Mouse (Mus musculus) kidney, embryonic 15.5 days (tissue): Measurements from ENCODE around the gene Fes. TPM values are rescaled to one million over a fixed set of nuclear protein-coding genes. Genes with fewer than 3 reads are reported as not detected.

ENCODE experiments used
- ATAC-seq: fragments of 200-750 bp; cut with Nextera tagmentation; replicated peaks from 2 replicates; pipeline ENCODE4 v1.8.0; 2017; ENCODE audit warnings: moderate TSS enrichment; ENCODE audit not compliant: low FRiP score
- H3K27ac ChIP-seq: fragments of 300-500 bp; sonication (generic); 2 replicates; pipeline ENCODE4 v1.5.1; 2015; ENCODE audit warnings: mild to moderate bottlenecking, inconsistent platforms
- H3K27me3 ChIP-seq: fragments of 300-500 bp; sonication (generic); 2 replicates; pipeline ENCODE4 v1.6.1; 2015; ENCODE audit warnings: inconsistent platforms
- H3K36me3 ChIP-seq: fragments of 300-500 bp; sonication (generic); 2 replicates; pipeline ENCODE4 v1.6.1; 2015; ENCODE audit warnings: inconsistent platforms
- H3K4me1 ChIP-seq: fragments of 300-500 bp; sonication (generic); 2 replicates; pipeline ENCODE4 v1.6.1; 2015; ENCODE audit warnings: inconsistent platforms
- H3K4me2 ChIP-seq: fragments of 300-500 bp; sonication (generic); 2 replicates; pipeline ENCODE4 v1.6.1; 2015; ENCODE audit warnings: moderate library complexity, mild to moderate bottlenecking, inconsistent platforms
- H3K4me3 ChIP-seq: fragments of 300-500 bp; sonication (generic); replicated peaks from 2 replicates; pipeline ENCODE4 v1.5.1; 2015; ENCODE audit warnings: mild to moderate bottlenecking, inconsistent platforms
- H3K9ac ChIP-seq: fragments of 300-500 bp; sonication (generic); 2 replicates; pipeline ENCODE4 v1.6.1; 2015; ENCODE audit warnings: mild to moderate bottlenecking, inconsistent platforms
- H3K9me3 ChIP-seq: fragments of 300-500 bp; sonication (generic); replicated peaks from 2 replicates; pipeline ENCODE4 v1.6.1; 2016; ENCODE audit warnings: inconsistent platforms
- WGBS: fragments of 180-500 bp; shearing (Covaris S2); methylation state at CpG from one replicate; pipeline ENCODE4 v1.1.7; 2015; ENCODE audit warnings: mixed read lengths; 5-methylcytosine and 5-hydroxymethylcytosine counted together
- polyA plus RNA-seq: library from polyadenylated mRNA; unstranded; fragments of >200 nt; fragmentation: Nextera tagmentation; extraction: Ambion mirVana; gene quantifications from 2 replicates; pipeline ENCODE4 v1.2.1, GENCODE M21; 2015

Gene Fes
- polyA plus RNA-seq, 1 experiment from 2014 or later: 18.5 TPM

DNA sequence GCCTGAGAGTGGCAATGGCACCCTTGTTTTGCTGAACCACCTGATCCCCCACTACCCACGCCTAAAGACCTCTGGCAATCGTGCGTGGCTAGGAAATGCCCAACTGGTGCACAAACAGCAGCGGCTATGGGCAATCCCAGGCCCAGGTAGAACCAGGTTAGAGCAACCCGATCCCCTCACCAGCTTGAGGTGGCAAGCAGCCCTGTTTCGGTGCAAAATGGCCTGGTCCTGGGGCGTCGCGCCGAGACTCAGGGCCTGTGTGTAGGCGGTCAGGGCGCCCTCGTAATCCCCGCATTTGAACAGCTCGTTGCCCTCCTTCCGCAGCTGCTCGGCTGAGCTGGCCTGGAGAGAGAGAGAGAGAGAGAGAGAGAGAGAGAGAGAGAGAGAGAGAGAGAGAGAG, 48.4 kb downstream of the Fes start:
- H3K4me3 ChIP-seq: peak overlapping the region; percentile 77
- H3K9me3 ChIP-seq: no peaks in the 10 kb centered on the region
- peaks cover 43% of the 10 kb centered on the region for H3K36me3 ChIP-seq
- peak overlapping the region; percentile 59 for H3K9ac ChIP-seq
- peaks cover 42% of the 10 kb centered on the region for H3K4me1 ChIP-seq
- H3K27ac ChIP-seq: no peak overlapping the region
- WGBS: 8% methylated on average over 16 of the region's 17 CpGs
- H3K4me2 ChIP-seq: peak overlapping the region; percentile 87
- no peak for ATAC-seq
- H3K27me3 ChIP-seq: no peaks in the 10 kb centered on the region

DNA sequence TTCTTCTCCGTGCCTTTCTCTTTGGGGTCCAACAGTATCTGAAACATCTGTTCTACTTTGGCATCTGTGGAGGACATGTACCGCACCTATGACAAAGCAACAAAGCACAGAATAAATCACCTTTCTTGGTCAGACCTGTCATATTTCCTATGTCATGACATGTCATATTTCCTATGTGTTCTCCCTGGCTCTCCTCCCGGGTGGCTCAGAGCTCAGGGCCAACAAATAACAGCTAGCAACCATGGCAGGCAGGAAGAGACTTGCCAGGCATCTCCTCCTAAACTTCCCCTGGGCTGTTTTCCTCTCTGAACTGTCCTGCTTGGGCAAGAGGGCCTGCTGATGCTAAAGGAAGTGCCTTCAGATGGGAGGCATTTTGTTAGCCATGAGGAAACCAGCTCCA, 50.8 kb downstream of the Fes start:
- Histone ChIP-seq H3K4me2 (no peak overlapping the region), H3K4me1 (peaks cover 29% of the 10 kb centered on the region), H3K36me3 (peaks cover 67% of the 10 kb centered on the region), H3K27ac (no peak overlapping the region), H3K4me3 (no peak overlapping the region), H3K27me3 (no peaks in the 10 kb centered on the region), H3K9ac (no peak overlapping the region), H3K9me3 (no peaks in the 10 kb centered on the region)
- no peak for ATAC-seq
- 86% methylated on average over 3 of the region's 3 CpGs for WGBS

DNA sequence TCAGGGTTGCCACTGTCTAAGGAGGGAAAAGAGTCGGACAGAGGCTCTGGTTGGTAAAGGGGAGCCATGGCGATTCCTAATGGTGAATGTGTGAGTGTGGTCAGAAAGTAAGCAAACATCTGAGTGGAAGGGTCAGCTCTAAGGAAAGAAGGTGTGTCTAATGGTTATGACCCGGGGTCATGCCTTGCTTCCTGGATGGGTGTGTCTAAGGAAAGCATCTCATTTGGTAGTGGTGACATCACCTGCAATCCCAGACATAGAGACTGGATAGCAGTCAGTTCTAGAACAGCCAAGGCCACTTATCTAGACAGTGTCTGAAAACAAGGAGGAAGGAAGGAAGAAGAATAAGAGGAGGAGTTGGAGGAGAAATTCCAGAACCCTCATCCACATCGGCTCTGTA, 52.9 kb downstream of the Fes start:
- Histone ChIP-seq H3K9ac (no peak overlapping the region), H3K27me3 (no peaks in the 10 kb centered on the region), H3K4me3 (no peak overlapping the region), H3K4me1 (peaks cover 17% of the 10 kb centered on the region), H3K9me3 (no peaks in the 10 kb centered on the region), H3K4me2 (no peak overlapping the region), H3K27ac (no peak overlapping the region), H3K36me3 (peaks cover 88% of the 10 kb centered on the region)
- no peak for ATAC-seq
- 90% methylated on average over 4 of the region's 4 CpGs for WGBS

DNA sequence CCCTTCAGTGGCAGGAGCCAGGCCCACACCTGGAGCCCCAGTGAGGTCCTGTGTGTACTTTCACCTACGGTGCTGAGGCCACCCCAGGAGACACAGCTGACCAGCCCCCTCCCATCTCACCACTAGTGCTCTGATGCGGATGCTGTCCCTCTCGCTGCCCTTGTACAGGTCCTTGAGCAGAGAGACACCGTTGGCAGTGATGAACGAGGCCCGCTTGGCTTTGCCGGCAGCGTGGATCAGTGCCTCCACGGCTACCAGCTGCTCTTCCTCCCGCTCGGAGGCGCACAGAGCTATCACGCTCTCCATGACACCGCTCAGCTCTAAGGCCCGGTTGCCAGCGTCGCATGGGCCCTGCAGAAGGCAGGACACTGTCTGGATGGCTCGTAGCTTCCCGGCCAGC, 56.3 kb downstream of the Fes start:
- Histone ChIP-seq H3K9me3 (no peaks in the 10 kb centered on the region), H3K27me3 (no peaks in the 10 kb centered on the region), H3K36me3 (peaks cover 100% of the 10 kb centered on the region), H3K9ac (no peak overlapping the region), H3K4me3 (no peak overlapping the region), H3K27ac (no peak overlapping the region), H3K4me2 (no peak overlapping the region), H3K4me1 (no peaks in the 10 kb centered on the region)
- ATAC-seq: no peak
- WGBS: 91% methylated on average over 19 of the region's 19 CpGs

DNA sequence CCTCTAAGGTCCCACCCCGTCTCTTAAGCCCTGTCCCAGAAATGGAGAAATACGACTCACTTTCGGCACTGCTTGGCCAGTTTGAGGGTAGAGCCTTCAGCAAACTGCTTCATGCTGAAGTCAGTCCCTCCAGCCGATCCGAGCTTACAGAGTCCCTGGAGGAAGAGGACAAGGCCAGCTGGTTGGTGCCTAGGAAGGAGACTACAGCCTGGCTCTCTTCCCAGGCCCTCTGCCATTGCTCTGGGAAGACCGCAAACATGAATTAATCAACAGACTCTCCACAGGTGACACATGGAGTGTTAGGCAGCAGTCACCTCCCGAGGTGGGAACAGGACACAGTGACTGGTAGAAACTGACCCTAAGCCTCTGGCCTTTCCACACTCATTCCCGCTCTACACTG, 57.5 kb downstream of the Fes start:
- 90% methylated on average over 8 of the region's 8 CpGs for WGBS
- no peak for ATAC-seq
- Histone ChIP-seq H3K4me2 (no peak overlapping the region), H3K9ac (no peak overlapping the region), H3K9me3 (no peaks in the 10 kb centered on the region), H3K4me3 (no peak overlapping the region), H3K36me3 (peaks cover 100% of the 10 kb centered on the region), H3K4me1 (peaks cover 1% of the 10 kb centered on the region; the same call in 1 of the 2 replicates), H3K27me3 (no peaks in the 10 kb centered on the region), H3K27ac (no peak overlapping the region)

Other genes starting within 250 kb of the Fes start
- 17.1 and 21.9 TPM in 2 replicates for gene Sema4b, start 201.1 kb downstream of the Fes start, polyA plus RNA-seq
- 108 and 122 TPM in 2 replicates for gene Cib1, start 155.1 kb downstream of the Fes start, polyA plus RNA-seq
- gene Gdpgp1, start 155.1 kb downstream of the Fes start, polyA plus RNA-seq: 3.5 and 3.9 TPM in 2 replicates
- gene Ttll13, start 141.6 kb downstream of the Fes start, polyA plus RNA-seq: 1.2 and 2.1 TPM in 2 replicates
- 47.5 and 48.3 TPM in 2 replicates for gene Ngrn, start 126.7 kb downstream of the Fes start, polyA plus RNA-seq
- 14.6 and 15.4 TPM in 2 replicates for gene Vps33b, start 118.3 kb downstream of the Fes start, polyA plus RNA-seq
- 137 and 150 TPM in 2 replicates for gene Prc1, start 93.5 kb downstream of the Fes start, polyA plus RNA-seq
- 9.5 and 12.3 TPM in 2 replicates for gene Rccd1, start 63.5 kb downstream of the Fes start, polyA plus RNA-seq
- gene Unc45a, start 46.9 kb downstream of the Fes start, polyA plus RNA-seq: 38.9 and 41.1 TPM in 2 replicates
- 18.9 and 21.1 TPM in 2 replicates for gene Hddc3, start 44.8 kb downstream of the Fes start, polyA plus RNA-seq
- 16.2 and 20.8 TPM in 2 replicates for gene Man2a2, start 16.6 kb downstream of the Fes start, polyA plus RNA-seq
- 12.9 and 13.5 TPM in 2 replicates for gene Furin, start 17.5 kb upstream of the Fes start, polyA plus RNA-seq
- 26.8 and 27.1 TPM in 2 replicates for gene Blm, start 147.2 kb upstream of the Fes start, polyA plus RNA-seq